Mouse (Mus musculus): ENCODE measurements around the gene Pik3r6.

DNA sequence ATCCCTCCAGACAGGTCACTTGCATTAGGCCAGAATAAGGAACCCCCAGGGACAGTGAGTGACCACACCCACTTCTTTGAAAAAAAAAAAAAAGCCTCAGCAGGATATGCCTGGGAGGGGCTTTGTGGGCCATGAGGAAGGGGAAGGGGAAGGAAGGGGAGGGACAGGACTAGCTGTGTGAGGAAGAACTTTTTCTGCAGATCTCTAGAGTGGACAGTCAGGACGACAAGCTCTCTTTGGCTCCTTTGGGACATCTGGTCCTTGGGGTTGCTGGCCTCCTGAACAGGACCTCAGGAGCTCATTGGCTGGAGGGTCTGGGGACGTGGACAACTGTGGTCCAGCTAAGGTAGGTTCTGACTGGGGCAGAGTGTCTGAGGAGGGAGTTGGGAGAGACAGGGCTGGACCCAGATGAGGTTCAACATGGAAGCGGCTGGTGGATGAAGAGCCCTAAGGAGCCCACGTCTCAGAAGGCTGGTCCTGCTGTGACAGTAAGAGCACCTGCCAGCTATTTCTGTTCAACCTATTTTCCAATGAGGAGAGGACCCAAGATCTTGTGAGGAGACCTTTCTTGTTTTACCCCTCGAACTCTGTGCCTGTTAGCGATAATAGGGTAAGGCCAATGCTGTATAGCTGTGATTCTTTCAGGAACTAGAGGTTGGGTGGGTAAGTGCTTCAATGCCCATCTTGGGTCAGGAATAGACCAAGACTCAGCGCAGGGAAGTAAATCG is at the start of gene Pik3r6:
- no peak for TF ChIP-seq CTCF (IDR thresholded peaks at IDR 0.05)
- peak; percentile 77 for TF ChIP-seq EP300 (IDR thresholded peaks at IDR 0.05; ENCODE audit: insufficient read depth, low read depth, low read length)
- TF ChIP-seq POLR2A (IDR thresholded peaks at IDR 0.05; ENCODE audit: insufficient read depth, low read depth, low read length): peak; percentile 97
